Mouse (Mus musculus) MEL (cell line): ENCODE data around the gene Tmem179b. TPM values are rescaled to one million over a fixed set of nuclear protein-coding genes. Genes with fewer than 3 reads are reported as not detected.

ENCODE experiments used
- DNase-seq: peaks from one replicate; pipeline ENCODE4 v3.0.0; 2011; ENCODE audit warnings: low read depth, low spot score
- H3K27ac ChIP-seq: 2 replicates; pipeline ENCODE4 v1.5.1; 2012; ENCODE audit warnings: low read depth, mild to moderate bottlenecking, control low read depth, low read length, moderate library complexity; ENCODE audit not compliant: control insufficient read depth
- H3K27me3 ChIP-seq, 2 experiments: fragments of 150-350 bp in 1 of 2; sonication (generic) in 1 of 2; 2 replicates each; pipeline ENCODE4 v1.6.1; 2012; ENCODE audit warnings: low read length in 2 of 2, mild to moderate bottlenecking in 2 of 2, improper control_type of control experiment in 1 of 2, moderate library complexity in 1 of 2; ENCODE audit not compliant: insufficient read depth in 2 of 2, control insufficient read depth in 1 of 2
- H3K36me3 ChIP-seq, 2 experiments: 2 replicates each; pipeline ENCODE4 v1.6.1; 2012 to 2014; ENCODE audit warnings: low read length in 2 of 2, improper control_type of control experiment in 1 of 2, inconsistent platforms in 1 of 2, mild to moderate bottlenecking in 1 of 2; ENCODE audit not compliant: insufficient read depth in 2 of 2, control insufficient read depth in 1 of 2
- H3K4me1 ChIP-seq, 2 experiments: fragments of 150-350 bp in 1 of 2; sonication (generic) in 1 of 2; 2 replicates each; pipeline ENCODE4 v1.6.1; 2012; ENCODE audit warnings: low read length in 2 of 2, improper control_type of control experiment in 1 of 2, mild to moderate bottlenecking in 1 of 2; ENCODE audit not compliant: insufficient read depth in 2 of 2, control insufficient read depth in 1 of 2
- H3K4me3 ChIP-seq, 2 experiments: fragments of 150-350 bp in 1 of 2; sonication (generic) in 1 of 2; 2 replicates each; pipeline ENCODE4 v1.5.1; 2012; ENCODE audit warnings: low read depth in 2 of 2, low read length in 2 of 2, mild to moderate bottlenecking in 2 of 2, moderate library complexity in 2 of 2, control low read depth in 1 of 2, improper control_type of control experiment in 1 of 2; ENCODE audit not compliant: control insufficient read depth in 1 of 2, insufficient read depth in 1 of 2
- H3K79me2 ChIP-seq: 2 replicates; pipeline ENCODE4 v1.6.1; 2012; ENCODE audit warnings: mild to moderate bottlenecking, low read length, moderate library complexity; ENCODE audit not compliant: control insufficient read depth, poor library complexity, insufficient read depth
- H3K9ac ChIP-seq: 2 replicates; pipeline ENCODE4 v1.6.1; 2012; ENCODE audit warnings: low read depth, mild to moderate bottlenecking, control low read depth, low read length, moderate library complexity; ENCODE audit not compliant: control insufficient read depth, poor library complexity, severe bottlenecking
- H3K9me3 ChIP-seq: fragments of 150-350 bp; sonication (generic); replicated peaks from 2 replicates; pipeline ENCODE4 v1.6.1; 2012; ENCODE audit warnings: mild to moderate bottlenecking, low read length, improper control_type of control experiment, moderate library complexity; ENCODE audit not compliant: insufficient read depth
- BHLHE40 ChIP-seq: IDR thresholded peaks from 2 replicates; pipeline ENCODE4 v1.6.1; 2012; ENCODE audit warnings: low read depth, mild to moderate bottlenecking, inconsistent platforms, low read length, improper control_type of control experiment, borderline replicate concordance
- CHD1 ChIP-seq: IDR thresholded peaks from 2 replicates; pipeline ENCODE4 v1.6.1; 2012; ENCODE audit warnings: low read depth, mild to moderate bottlenecking, inconsistent platforms, low read length, improper control_type of control experiment
- ELF1 ChIP-seq: IDR thresholded peaks from 2 replicates; pipeline ENCODE4 v1.6.1; 2014; ENCODE audit warnings: low read depth, mild to moderate bottlenecking, inconsistent platforms, low read length, improper control_type of control experiment, moderate library complexity
- EP300 ChIP-seq, 2 experiments: IDR thresholded peaks; 2 replicates each; pipeline ENCODE4 v1.6.1; 2011; ENCODE audit warnings: improper control_type of control experiment in 2 of 2, low read length in 2 of 2, low read depth in 1 of 2, mild to moderate bottlenecking in 1 of 2
- JUND ChIP-seq: IDR thresholded peaks from 2 replicates; pipeline ENCODE4 v1.6.1; 2011; ENCODE audit warnings: low read depth, mild to moderate bottlenecking, improper control_type of control experiment, low read length
- KAT2A ChIP-seq: conservative IDR thresholded peaks from 2 replicates; pipeline ENCODE4 v1.6.1; 2012; ENCODE audit warnings: low read depth, low read length, improper control_type of control experiment, inconsistent platforms
- MAFK ChIP-seq: IDR thresholded peaks from 2 replicates; pipeline ENCODE4 v1.6.1; 2011; ENCODE audit warnings: low read depth, mild to moderate bottlenecking, low read length, improper control_type of control experiment, borderline replicate concordance
- MXI1 ChIP-seq: IDR thresholded peaks from 2 replicates; pipeline ENCODE4 v1.6.1; 2011; ENCODE audit warnings: mild to moderate bottlenecking, low read depth, low read length, improper control_type of control experiment
- MYB ChIP-seq: IDR thresholded peaks from 2 replicates; pipeline ENCODE4 v1.6.1; 2011; ENCODE audit warnings: mild to moderate bottlenecking, low read depth, low read length, improper control_type of control experiment
- MYC ChIP-seq: IDR thresholded peaks from 2 replicates; pipeline ENCODE4 v1.6.1; 2011; ENCODE audit warnings: low read depth, mild to moderate bottlenecking, low read length, improper control_type of control experiment, moderate library complexity
- NRF1 ChIP-seq: IDR thresholded peaks from 2 replicates; pipeline ENCODE4 v1.6.1; 2014; ENCODE audit warnings: low read depth, mild to moderate bottlenecking, inconsistent platforms, low read length, improper control_type of control experiment, moderate library complexity; ENCODE audit not compliant: poor library complexity, insufficient read depth, severe bottlenecking
- TAL1 ChIP-seq: IDR thresholded peaks from 2 replicates; pipeline ENCODE4 v1.6.1; 2012; ENCODE audit warnings: mild to moderate bottlenecking, inconsistent platforms, low read length, moderate library complexity, mixed read lengths
- TCF12 ChIP-seq: IDR thresholded peaks from 2 replicates; pipeline ENCODE4 v1.6.1; 2014; ENCODE audit warnings: low read depth, mild to moderate bottlenecking, inconsistent platforms, low read length, improper control_type of control experiment, moderate library complexity
- ZNF384 ChIP-seq: IDR thresholded peaks from 2 replicates; pipeline ENCODE4 v1.6.1; 2012; ENCODE audit warnings: low read depth, mild to moderate bottlenecking, inconsistent platforms, low read length, improper control_type of control experiment
- polyA plus RNA-seq, 2 experiments: library from polyadenylated mRNA; stranded (reverse) in 1 of 2; unstranded in 1 of 2; fragments of >175 nt in 1 of 2; fragments of >200 nt in 1 of 2; gene quantifications; 2 replicates each; pipeline versions ENCODE4 v1.2.1 to v1.2.4; 2012; ENCODE audit warnings: low replicate concordance in 2 of 2, low read depth in 1 of 2; ENCODE audit not compliant: insufficient read length in 2 of 2, insufficient read depth in 1 of 2, missing spikeins in 1 of 2
- total RNA-seq: library from RNA; depleted of rRNA; stranded (reverse); fragments of 300-350 nt; gene quantifications from 2 replicates; pipeline ENCODE4 v1.2.3, GENCODE M21; 2012

The Tmem179b gene
- total and polyA plus RNA-seq, 3 experiments = 60.0 to 101 TPM; not detected in 1

DNA sequence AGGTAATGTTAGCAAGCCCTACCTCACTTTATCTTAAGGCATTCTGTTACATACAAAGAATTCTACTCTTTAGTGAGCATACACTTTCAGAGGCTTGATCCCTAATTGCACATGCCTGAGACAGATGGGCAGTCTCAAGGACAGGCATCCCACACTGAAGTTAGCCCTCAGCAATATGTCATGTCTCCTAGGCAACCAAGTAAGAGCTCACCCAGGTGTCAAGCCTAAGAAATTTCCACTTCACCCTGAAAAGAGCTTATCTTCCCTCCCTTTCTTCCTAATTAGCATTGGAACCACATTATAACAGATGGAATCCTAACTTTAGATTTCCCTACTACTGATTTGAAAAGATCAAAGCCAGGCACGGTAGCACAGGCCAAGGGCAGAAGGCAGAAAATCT is 14.9 kb upstream of the Tmem179b start:
- H3K9me3 ChIP-seq = no peaks in the 10 kb centered on the region
- peaks cover 3 to 7% of the 10 kb centered on the region in 2 experiments; a peak in 1 of 4 replicates for H3K4me1 ChIP-seq
- no peak overlapping the region for H3K9ac ChIP-seq
- TF ChIP-seq EP300 (IDR thresholded peaks at IDR 0.05; ENCODE audit: low read depth in 1 of 2, low read length in 2 of 2) (no peak), MAFK (no peak), ELF1 (no peak), JUND (no peak), TAL1 (no peak), CHD1 (no peak), NRF1 (no peak), TCF12 (no peak), MYC (no peak), MXI1 (no peak), KAT2A (no peak), BHLHE40 (no peak)
- no peak overlapping the region for H3K27ac ChIP-seq
- H3K27me3 ChIP-seq = no peaks in the 10 kb centered on the region
- peaks cover 3 to 4% of the 10 kb centered on the region in 2 experiments; a peak in 2 of 4 replicates for H3K36me3 ChIP-seq
- no peak overlapping the region for H3K4me3 ChIP-seq
- no peak for DNase-seq
- H3K79me2 ChIP-seq = no peaks in the 10 kb centered on the region; the same call in 1 of the 2 replicates

- peaks cover 3 to 7% of the 10 kb centered on the region in 2 experiments; a peak in 1 of 4 replicates for H3K4me1 ChIP-seq
- no peak overlapping the region for H3K4me3 ChIP-seq
- H3K27ac ChIP-seq = no peak overlapping the region
- DNase-seq = no peak
- H3K27me3 ChIP-seq = no peaks in the 10 kb centered on the region
- TF ChIP-seq MYB (no peak), ZNF384 (peak; percentile 67)
- H3K79me2 ChIP-seq = no peaks in the 10 kb centered on the region; the same call in 1 of the 2 replicates
- H3K36me3 ChIP-seq = peaks cover 3 to 4% of the 10 kb centered on the region in 2 experiments; a peak in 2 of 4 replicates
- H3K9ac ChIP-seq = no peak overlapping the region
- no peaks in the 10 kb centered on the region for H3K9me3 ChIP-seq
Observed at GRCm38 (mm10) chr19:8788521-8788920, 14.3 kb upstream of the Tmem179b start.
